Mouse (Mus musculus) bone marrow macrophage, adult 2 months (primary cell): ENCODE results near the gene Dnaaf5.

Source experiments
- CTCF ChIP-seq: IDR thresholded peaks from 2 replicates; pipeline ENCODE4 v1.5.1; 2012; ENCODE audit warnings: low read depth, mild to moderate bottlenecking, low read length, moderate library complexity
- POLR2A ChIP-seq: IDR thresholded peaks from 2 replicates; pipeline ENCODE4 v1.6.1; 2012; ENCODE audit warnings: mild to moderate bottlenecking, low read depth, low read length, borderline replicate concordance

- TF ChIP-seq CTCF (no peak), POLR2A (no peak)
These were observed 77.2 kb downstream of the Dnaaf5 start for GRCm38 (mm10) chr5:139227236-139227635.
